Mouse (Mus musculus) neural tube, embryonic 14.5 days (tissue): ENCODE measurements around the gene Ncs1. TPM values are rescaled to one million over a fixed set of nuclear protein-coding genes. Genes with fewer than 3 reads are reported as not detected.

ENCODE experiments used
- ATAC-seq: fragments of 200-750 bp; cut with Nextera tagmentation; 2 replicates; pipeline ENCODE4 v1.8.0; 2017; ENCODE audit warnings: low read depth, mild to moderate bottlenecking, moderate TSS enrichment, moderate library complexity
- H3K27ac ChIP-seq: fragments of 300-500 bp; sonication (generic); 2 replicates; pipeline ENCODE4 v1.5.1; 2014; ENCODE audit warnings: low read depth, mild to moderate bottlenecking, control low read depth, low read length, moderate library complexity, mixed read lengths
- H3K27me3 ChIP-seq: fragments of 300-500 bp; sonication (generic); 2 replicates; pipeline ENCODE4 v1.6.1; 2014; ENCODE audit warnings: low read length; ENCODE audit not compliant: control insufficient read depth, insufficient read depth
- H3K36me3 ChIP-seq: fragments of 300-500 bp; sonication (generic); 2 replicates; pipeline ENCODE4 v1.6.1; 2014; ENCODE audit warnings: low read length, mixed read lengths; ENCODE audit not compliant: control insufficient read depth, insufficient read depth
- H3K4me1 ChIP-seq: fragments of 300-500 bp; sonication (generic); 2 replicates; pipeline ENCODE4 v1.6.1; 2014; ENCODE audit warnings: low read length; ENCODE audit not compliant: control insufficient read depth, insufficient read depth
- H3K4me2 ChIP-seq: fragments of 300-500 bp; sonication (generic); 2 replicates; pipeline ENCODE4 v1.6.1; 2014; ENCODE audit warnings: mild to moderate bottlenecking, low read depth, low read length, control low read depth
- H3K4me3 ChIP-seq: fragments of 300-500 bp; sonication (generic); 2 replicates; pipeline ENCODE4 v1.5.1; 2014; ENCODE audit warnings: low read depth, low read length, control low read depth, mixed read lengths
- H3K9ac ChIP-seq: fragments of 300-500 bp; sonication (generic); replicated peaks from 2 replicates; pipeline ENCODE4 v1.6.1; 2014; ENCODE audit warnings: low read depth, mild to moderate bottlenecking, control low read depth, low read length, mixed read lengths
- H3K9me3 ChIP-seq: fragments of 300-500 bp; sonication (generic); 2 replicates; pipeline ENCODE4 v1.6.1; 2016; ENCODE audit warnings: low read length; ENCODE audit not compliant: control insufficient read depth
- WGBS: fragments of 180-500 bp; shearing (Covaris S2); extraction: QIAGEN DNeasy Blood & Tissue Kit; methylation state at CpG from one replicate; pipeline ENCODE4 v1.1.7; 2014; 5-methylcytosine and 5-hydroxymethylcytosine counted together
- polyA plus RNA-seq: library from polyadenylated mRNA; unstranded; fragments of >200 nt; fragmentation: Nextera tagmentation; extraction: Ambion mirVana; gene quantifications from 2 replicates; pipeline ENCODE4 v1.2.1, GENCODE M21; 2014

Ncs1 gene
- polyA plus RNA-seq, 1 experiment from 2014 or later = 201 TPM

- WGBS = 51% methylated on average over 3 of the region's 3 CpGs
- no peaks in the 10 kb centered on the region for H3K9me3 ChIP-seq
- no peak overlapping the region for H3K27ac ChIP-seq
- peaks cover 30% of the 10 kb centered on the region for H3K4me1 ChIP-seq
- H3K4me2 ChIP-seq = no peak overlapping the region
- H3K27me3 ChIP-seq = no peaks in the 10 kb centered on the region
- no peak for ATAC-seq
- no peak overlapping the region for H3K4me3 ChIP-seq
- H3K36me3 ChIP-seq = no peaks in the 10 kb centered on the region
- no peak overlapping the region for H3K9ac ChIP-seq
Measured at GRCm38 (mm10) chr2:31253463-31253862, 7.8 kb downstream of the Ncs1 start.

DNA sequence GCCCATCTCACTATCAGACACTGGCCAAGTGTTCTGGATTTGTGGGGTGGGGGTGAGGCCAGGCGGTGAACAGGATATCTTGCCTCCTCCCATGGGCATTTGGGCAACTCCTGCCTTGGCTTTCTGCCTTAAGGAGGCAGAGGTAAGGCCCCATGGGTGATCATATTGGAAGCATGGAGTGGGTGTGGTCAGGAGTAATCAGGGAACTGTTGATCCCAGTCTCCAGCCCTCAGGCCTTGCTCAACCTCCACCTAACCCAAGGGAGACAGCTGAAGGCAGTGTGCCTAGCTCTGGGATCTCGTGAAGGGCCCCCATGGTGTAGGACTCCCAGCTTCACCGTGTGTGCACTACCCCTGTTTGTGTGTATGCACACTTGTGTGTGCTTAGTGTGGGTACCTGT, 9.2 kb downstream of the Ncs1 start:
- ATAC-seq = no peak
- Histone ChIP-seq H3K27me3 (no peaks in the 10 kb centered on the region), H3K9me3 (no peaks in the 10 kb centered on the region), H3K36me3 (no peaks in the 10 kb centered on the region), H3K4me2 (no peak overlapping the region), H3K4me3 (no peak overlapping the region), H3K9ac (no peak overlapping the region), H3K27ac (no peak overlapping the region), H3K4me1 (peaks cover 43% of the 10 kb centered on the region)
- 87% methylated on average over 3 of the region's 3 CpGs for WGBS

- 20% methylated on average over 21 of the region's 21 CpGs for WGBS
- Histone ChIP-seq H3K9ac (0 out of 2 replicates have a peak overlapping the region, but pooled peaks have one; percentile 32), H3K4me3 (no peak overlapping the region), H3K4me1 (peaks cover 43% of the 10 kb centered on the region), H3K36me3 (no peaks in the 10 kb centered on the region), H3K27me3 (no peaks in the 10 kb centered on the region), H3K27ac (0 out of 2 replicates have a peak overlapping the region, but pooled peaks have one; percentile 16), H3K4me2 (peak overlapping the region; percentile 23; the same call in 1 of the 2 replicates), H3K9me3 (no peaks in the 10 kb centered on the region)
- ATAC-seq = peak; percentile 42; the same call in 1 of the 2 replicates
Measured at GRCm38 (mm10) chr2:31255952-31256938, 10.6 kb downstream of the Ncs1 start.

DNA sequence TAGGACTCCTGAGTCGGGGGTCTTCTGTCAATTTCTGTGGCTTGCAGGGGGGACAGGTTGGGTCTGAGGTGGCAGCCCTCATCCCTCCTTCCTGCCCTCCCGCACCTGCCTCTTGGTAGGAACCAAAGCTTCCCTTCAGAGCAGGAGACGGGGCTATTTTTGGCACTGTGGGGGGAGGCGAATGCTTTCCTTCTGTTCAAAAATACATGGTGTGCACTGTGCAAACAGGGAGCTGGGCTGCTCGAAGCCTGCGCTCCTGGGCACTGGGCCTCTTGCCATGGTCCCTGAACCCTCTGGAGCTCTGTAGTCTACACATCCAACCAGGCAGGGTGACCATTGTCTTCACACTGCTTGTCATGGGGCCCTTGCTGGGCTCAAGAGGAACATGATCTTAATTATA, 11.5 kb downstream of the Ncs1 start:
- 68% methylated on average over 6 of the region's 6 CpGs for WGBS
- H3K4me1 ChIP-seq = peaks cover 43% of the 10 kb centered on the region

GRCm38 (mm10) chr2:31258609-31259366, 13.2 kb downstream of the Ncs1 start:
- Histone ChIP-seq H3K27me3 (no peaks in the 10 kb centered on the region), H3K4me2 (peak overlapping the region; percentile 51), H3K9ac (peak overlapping the region; percentile 42), H3K4me1 (peaks cover 56% of the 10 kb centered on the region), H3K9me3 (no peaks in the 10 kb centered on the region), H3K4me3 (peak overlapping the region; percentile 28), H3K36me3 (no peaks in the 10 kb centered on the region), H3K27ac (0 out of 2 replicates have a peak overlapping the region, but pooled peaks have one; percentile 5)
- ATAC-seq = no peak
- 10% methylated on average over 22 of the region's 22 CpGs for WGBS

More for the DNA sequence above, 11.5 kb downstream of the Ncs1 start:
- no peak overlapping the region for H3K27ac ChIP-seq
- no peaks in the 10 kb centered on the region for H3K36me3 ChIP-seq
- H3K27me3 ChIP-seq = no peaks in the 10 kb centered on the region
- no peak overlapping the region for H3K4me3 ChIP-seq
- H3K4me2 ChIP-seq = no peak overlapping the region
- H3K9ac ChIP-seq = no peak overlapping the region
- no peak for ATAC-seq
- H3K9me3 ChIP-seq = no peaks in the 10 kb centered on the region

DNA sequence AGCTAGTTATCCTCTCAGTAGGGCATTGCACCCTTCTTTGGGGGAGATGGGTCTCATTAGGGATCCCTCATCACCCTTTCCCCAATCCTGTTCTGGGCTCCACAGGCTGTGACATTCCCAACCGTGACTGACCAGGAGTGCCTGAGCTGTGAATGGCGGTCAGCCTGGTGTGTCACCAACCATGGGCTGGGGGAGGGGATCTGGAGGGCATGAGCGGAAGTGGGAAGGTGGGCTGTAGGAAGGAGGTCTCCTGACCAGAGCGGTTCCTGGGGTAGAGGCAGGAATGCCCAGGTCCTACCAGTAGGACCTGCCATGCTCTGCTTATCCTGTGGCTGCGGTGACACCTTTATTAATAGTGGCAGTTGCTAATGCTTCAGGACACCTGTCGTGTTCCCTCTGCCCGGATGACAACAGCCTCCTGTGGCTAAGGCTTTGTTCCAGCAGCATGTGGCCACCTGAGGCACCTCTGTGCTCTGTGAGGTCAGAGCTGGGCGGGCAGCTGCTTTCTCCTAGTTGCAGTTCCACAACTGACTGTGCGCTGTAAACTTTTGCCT, 13.8 kb downstream of the Ncs1 start:
- ATAC-seq = no peak
- Histone ChIP-seq H3K4me3 (peak overlapping the region; percentile 28), H3K27me3 (no peaks in the 10 kb centered on the region), H3K36me3 (no peaks in the 10 kb centered on the region), H3K4me1 (peaks cover 60% of the 10 kb centered on the region), H3K4me2 (peak overlapping the region; percentile 51), H3K9me3 (no peaks in the 10 kb centered on the region), H3K27ac (no peak overlapping the region), H3K9ac (peak overlapping the region; percentile 42)
- WGBS = 22% methylated on average over 9 of the region's 9 CpGs

- H3K4me3 ChIP-seq = no peak overlapping the region
- 87% methylated on average over 8 of the region's 8 CpGs for WGBS
- no peak overlapping the region for H3K4me2 ChIP-seq
- no peak overlapping the region for H3K27ac ChIP-seq
- no peak for ATAC-seq
- H3K9ac ChIP-seq = no peak overlapping the region
- no peaks in the 10 kb centered on the region for H3K27me3 ChIP-seq
- peaks cover 65% of the 10 kb centered on the region for H3K4me1 ChIP-seq
- H3K36me3 ChIP-seq = no peaks in the 10 kb centered on the region
- H3K9me3 ChIP-seq = no peaks in the 10 kb centered on the region
Measured at GRCm38 (mm10) chr2:31260549-31260948, 14.9 kb downstream of the Ncs1 start.

DNA sequence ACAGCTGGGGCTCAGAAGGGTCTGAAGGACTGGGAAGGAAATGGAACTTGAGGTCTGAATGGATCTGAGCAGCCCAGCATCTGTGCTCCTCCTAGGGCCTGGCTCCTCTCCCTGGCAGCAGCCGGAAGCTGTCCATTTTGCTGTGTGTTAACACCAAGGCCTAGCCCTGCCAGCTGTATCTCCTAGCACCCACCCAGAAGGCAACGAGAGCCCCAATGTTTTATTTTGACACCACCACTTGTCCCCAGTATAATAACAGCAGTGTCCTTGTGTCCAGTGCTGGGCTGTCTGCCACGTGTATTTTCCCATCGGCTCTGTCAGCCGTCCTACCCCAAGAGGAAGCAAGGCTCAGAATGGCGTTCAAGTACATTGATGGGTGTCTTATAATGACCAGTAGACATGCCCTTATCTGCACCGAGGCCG, 17.4 kb downstream of the Ncs1 start:
- H3K4me1 ChIP-seq = peaks cover 53% of the 10 kb centered on the region
- no peaks in the 10 kb centered on the region for H3K9me3 ChIP-seq
- no peaks in the 10 kb centered on the region for H3K36me3 ChIP-seq
- H3K4me2 ChIP-seq = no peak overlapping the region
- peak; percentile 22; the same call in 1 of the 2 replicates for ATAC-seq
- H3K4me3 ChIP-seq = no peak overlapping the region
- 0 out of 2 replicates have a peak overlapping the region, but pooled peaks have one; percentile 7 for H3K9ac ChIP-seq
- H3K27me3 ChIP-seq = no peaks in the 10 kb centered on the region
- H3K27ac ChIP-seq = peak overlapping the region; percentile 78
- WGBS = 51% methylated on average over 8 of the region's 8 CpGs
